Mouse (Mus musculus) CD8-positive naive resting alpha-beta T cell, adult 2 months (primary cell): Measurements from ENCODE around the gene S1pr3.

Experiments
- DNase-seq, 2 experiments: peaks; one replicate each; pipeline ENCODE4 v3.0.0; 2022; ENCODE audit warnings: low read depth in 2 of 2, low spot score in 2 of 2

Gene S1pr3

GRCm38 (mm10) chr13:51437105-51438085 lies 29.0 kb downstream of the S1pr3 start:
- no peak for DNase-seq

- no peak for DNase-seq
These were observed 34.5 kb downstream of the S1pr3 start for GRCm38 (mm10) chr13:51442922-51443321.

GRCm38 (mm10) chr13:51446550-51446949 lies 38.1 kb downstream of the S1pr3 start:
- no peak for DNase-seq

GRCm38 (mm10) chr13:51456190-51456878 lies 47.9 kb downstream of the S1pr3 start:
- DNase-seq: no peak

GRCm38 (mm10) chr13:51464294-51464693 lies 55.9 kb downstream of the S1pr3 start:
- no peak for DNase-seq

- no peak for DNase-seq
These were observed 57.8 kb downstream of the S1pr3 start for GRCm38 (mm10) chr13:51466117-51466841.

GRCm38 (mm10) chr13:51468697-51469250 lies 60.3 kb downstream of the S1pr3 start:
- no peak for DNase-seq
